Mouse (Mus musculus) neural tube, embryonic 11.5 days (tissue): Measurements from ENCODE around the gene Gm10840. TPM values are rescaled to one million over a fixed set of nuclear protein-coding genes. Genes with fewer than 3 reads are reported as not detected.
"Not testable (repeated sequence)": the region's sequence is repeated elsewhere in the genome, so short reads cannot be mapped to it uniquely, and the experiment has no call there.

ENCODE experiments used
- ATAC-seq: fragments of 200-750 bp; cut with Nextera tagmentation; 2 replicates; pipeline ENCODE4 v1.8.0; 2017; ENCODE audit warnings: moderate number of reproducible peaks, mild to moderate bottlenecking, moderate TSS enrichment, moderate library complexity; ENCODE audit not compliant: insufficient read depth, low FRiP score, low TSS enrichment
- DNase-seq: peaks from one replicate; pipeline ENCODE4 v3.0.0-alpha.2; 2015; ENCODE audit warnings: low spot score
- H3K27ac ChIP-seq: fragments of 300-500 bp; sonication (generic); 2 replicates; pipeline ENCODE4 v1.5.1; 2014; ENCODE audit warnings: low read depth, mild to moderate bottlenecking, low read length
- H3K27me3 ChIP-seq: fragments of 300-500 bp; sonication (generic); 2 replicates; pipeline ENCODE4 v1.6.1; 2014; ENCODE audit warnings: mild to moderate bottlenecking, low read length, mixed read lengths; ENCODE audit not compliant: control insufficient read depth, insufficient read depth
- H3K36me3 ChIP-seq: fragments of 300-500 bp; sonication (generic); 2 replicates; pipeline ENCODE4 v1.6.1; 2014; ENCODE audit warnings: mild to moderate bottlenecking, low read length, moderate library complexity, mixed read lengths; ENCODE audit not compliant: control insufficient read depth, insufficient read depth
- H3K4me1 ChIP-seq: fragments of 300-500 bp; sonication (generic); 2 replicates; pipeline ENCODE4 v1.6.1; 2014; ENCODE audit warnings: low read length, mixed read lengths; ENCODE audit not compliant: control insufficient read depth, insufficient read depth
- H3K4me2 ChIP-seq: fragments of 300-500 bp; sonication (generic); 2 replicates; pipeline ENCODE4 v1.6.1; 2014; ENCODE audit warnings: low read depth, mild to moderate bottlenecking, moderate library complexity
- H3K4me3 ChIP-seq: fragments of 300-500 bp; sonication (generic); 2 replicates; pipeline ENCODE4 v1.5.1; 2014; ENCODE audit warnings: low read depth, low read length
- H3K9ac ChIP-seq: fragments of 300-500 bp; sonication (generic); 2 replicates; pipeline ENCODE4 v1.6.1; 2014; ENCODE audit warnings: mild to moderate bottlenecking, low read length
- H3K9me3 ChIP-seq: fragments of 300-500 bp; sonication (generic); 2 replicates; pipeline ENCODE4 v1.6.1; 2016; ENCODE audit warnings: low read length; ENCODE audit not compliant: control insufficient read depth
- WGBS: fragments of 180-500 bp; shearing (Covaris S2); extraction: QIAGEN DNeasy Blood & Tissue Kit; methylation state at CpG from one replicate; pipeline ENCODE4 v1.1.7; 2014; 5-methylcytosine and 5-hydroxymethylcytosine counted together
- polyA plus RNA-seq: library from polyadenylated mRNA; unstranded; fragments of >200 nt; fragmentation: Nextera tagmentation; extraction: Ambion mirVana; gene quantifications from 2 replicates; pipeline ENCODE4 v1.2.1, GENCODE M21; 2014

Gm10840 gene
- polyA plus RNA-seq, 1 experiment from 2014 or later, result not detected

- Histone ChIP-seq H3K4me2 (no peak overlapping the region), H3K9ac (no peak overlapping the region), H3K4me1 (no peaks in the 10 kb centered on the region), H3K9me3 (no peaks in the 10 kb centered on the region), H3K36me3 (peaks cover 7% of the 10 kb centered on the region), H3K4me3 (no peak overlapping the region), H3K27ac (no peak overlapping the region), H3K27me3 (no peaks in the 10 kb centered on the region)
- no peak for DNase-seq
- WGBS, result 94% methylated on average over 4 of the region's 4 CpGs
- no peak for ATAC-seq
These were observed 37.6 kb downstream of the Gm10840 start for GRCm38 (mm10) chr11:106198277-106198676.

GRCm38 (mm10) chr11:106199997-106200396 lies 39.3 kb downstream of the Gm10840 start:
- not testable (repeated sequence) for H3K36me3 ChIP-seq, H3K27ac ChIP-seq, H3K9ac ChIP-seq, H3K9me3 ChIP-seq, ATAC-seq, H3K27me3 ChIP-seq, DNase-seq, H3K4me3 ChIP-seq, H3K4me1 ChIP-seq, H3K4me2 ChIP-seq
- WGBS, result 94% methylated on average over 7 of the region's 7 CpGs

GRCm38 (mm10) chr11:106200756-106201155 lies 40.1 kb downstream of the Gm10840 start:
- H3K9me3 ChIP-seq, result no peaks in the 10 kb centered on the region
- DNase-seq, result no peak

GRCm38 (mm10) chr11:106201337-106202122 lies 40.9 kb downstream of the Gm10840 start:
- DNase-seq, result no peak
- Histone ChIP-seq H3K36me3 (peaks cover 9% of the 10 kb centered on the region), H3K4me1 (no peaks in the 10 kb centered on the region), H3K4me2 (no peak overlapping the region), H3K27ac (no peak overlapping the region), H3K9ac (no peak overlapping the region), H3K27me3 (no peaks in the 10 kb centered on the region), H3K4me3 (no peak overlapping the region), H3K9me3 (no peaks in the 10 kb centered on the region)
- no peak for ATAC-seq
- 97% methylated on average over 19 of the region's 19 CpGs for WGBS

More at GRCm38 (mm10) chr11:106200756-106201155, 40.1 kb downstream of the Gm10840 start:
- no peak overlapping the region for H3K27ac ChIP-seq
- peaks cover 9% of the 10 kb centered on the region for H3K36me3 ChIP-seq
- no peaks in the 10 kb centered on the region for H3K27me3 ChIP-seq
- H3K4me2 ChIP-seq, result no peak overlapping the region
- no peak overlapping the region for H3K4me3 ChIP-seq
- no peak for ATAC-seq
- 86% methylated on average over 6 of the region's 6 CpGs for WGBS
- H3K9ac ChIP-seq, result no peak overlapping the region
- no peaks in the 10 kb centered on the region for H3K4me1 ChIP-seq

- peaks cover 9% of the 10 kb centered on the region for H3K36me3 ChIP-seq
- 91% methylated on average over 5 of the region's 5 CpGs for WGBS
- no peak within 1 kb of the TSS for H3K4me2 ChIP-seq
- no peak within 1 kb of the TSS for H3K9ac ChIP-seq
- H3K4me1 ChIP-seq, result no peaks in the 10 kb centered on the region
- H3K4me3 ChIP-seq, result no peak within 1 kb of the TSS
- no peaks in the 10 kb centered on the region for H3K9me3 ChIP-seq
- DNase-seq, result no peak
- H3K27me3 ChIP-seq, result no peaks in the 10 kb centered on the region
- ATAC-seq, result no peak
- H3K27ac ChIP-seq, result no peak within 1 kb of the TSS
These were observed 41.4 kb downstream of the Gm10840 start, which contains the start of gene Strada for GRCm38 (mm10) chr11:106202123-106202465. TSS of gene Strada (minus strand) at chr11:106202168.

Other genes starting within 250 kb of the Gm10840 start
- gene Cyb561, start 207.5 kb upstream of the Gm10840 start, polyA plus RNA-seq, result 11.2 and 14.0 TPM in 2 replicates
- 0.44 and 0.51 TPM in 2 replicates for gene Ace, start 192.9 kb upstream of the Gm10840 start, polyA plus RNA-seq
- not detected in 2 replicates for gene Ace3, start 166.2 kb upstream of the Gm10840 start, polyA plus RNA-seq
- 0.58 and 0.65 TPM in 2 replicates for gene Kcnh6, start 152.7 kb upstream of the Gm10840 start, polyA plus RNA-seq
- gene Dcaf7, start 124.0 kb upstream of the Gm10840 start, polyA plus RNA-seq, result 94.6 and 100 TPM in 2 replicates
- gene Taco1, start 94.8 kb upstream of the Gm10840 start, polyA plus RNA-seq, result 7.9 and 10.9 TPM in 2 replicates
- gene Map3k3, start 76.2 kb upstream of the Gm10840 start, polyA plus RNA-seq, result 19.5 and 20.8 TPM in 2 replicates
- gene Limd2, start within 50 bp of the Gm10840 start, polyA plus RNA-seq, result 295 and 337 TPM in 2 replicates
- gene Strada, start 41.3 kb downstream of the Gm10840 start, polyA plus RNA-seq, result 40.6 and 43.1 TPM in 2 replicates
- 63.1 and 73.4 TPM in 2 replicates for gene Ccdc47, start 55.5 kb downstream of the Gm10840 start, polyA plus RNA-seq
- gene Ddx42, start 56.1 kb downstream of the Gm10840 start, polyA plus RNA-seq, result 102 and 106 TPM in 2 replicates
- gene Ftsj3, start 95.2 kb downstream of the Gm10840 start, polyA plus RNA-seq, result 64.5 and 66.9 TPM in 2 replicates
- gene Psmc5, start 95.3 kb downstream of the Gm10840 start, polyA plus RNA-seq, result 414 and 431 TPM in 2 replicates
- gene Smarcd2, start 112.1 kb downstream of the Gm10840 start, polyA plus RNA-seq, result 42.0 and 44.4 TPM in 2 replicates
- 0.14 and 0.21 TPM in 2 replicates for gene Tcam1, start 115.8 kb downstream of the Gm10840 start, polyA plus RNA-seq
- not detected in 2 replicates for gene Gh, start 141.0 kb downstream of the Gm10840 start, polyA plus RNA-seq
- 1.7 and 2.8 TPM in 2 replicates for gene Cd79b, start 153.9 kb downstream of the Gm10840 start, polyA plus RNA-seq
- gene Scn4a, start 192.4 kb downstream of the Gm10840 start, polyA plus RNA-seq, result 0.04 and 0.07 TPM in 2 replicates
- gene Prr29, start 204.6 kb downstream of the Gm10840 start, polyA plus RNA-seq, result not detected in 2 replicates
- 16.1 and 16.8 TPM in 2 replicates for gene Icam2, start 227.2 kb downstream of the Gm10840 start, polyA plus RNA-seq